Comparison of ENCODE assay signal across 7 mouse cellular contexts in the genomic region with DNA sequence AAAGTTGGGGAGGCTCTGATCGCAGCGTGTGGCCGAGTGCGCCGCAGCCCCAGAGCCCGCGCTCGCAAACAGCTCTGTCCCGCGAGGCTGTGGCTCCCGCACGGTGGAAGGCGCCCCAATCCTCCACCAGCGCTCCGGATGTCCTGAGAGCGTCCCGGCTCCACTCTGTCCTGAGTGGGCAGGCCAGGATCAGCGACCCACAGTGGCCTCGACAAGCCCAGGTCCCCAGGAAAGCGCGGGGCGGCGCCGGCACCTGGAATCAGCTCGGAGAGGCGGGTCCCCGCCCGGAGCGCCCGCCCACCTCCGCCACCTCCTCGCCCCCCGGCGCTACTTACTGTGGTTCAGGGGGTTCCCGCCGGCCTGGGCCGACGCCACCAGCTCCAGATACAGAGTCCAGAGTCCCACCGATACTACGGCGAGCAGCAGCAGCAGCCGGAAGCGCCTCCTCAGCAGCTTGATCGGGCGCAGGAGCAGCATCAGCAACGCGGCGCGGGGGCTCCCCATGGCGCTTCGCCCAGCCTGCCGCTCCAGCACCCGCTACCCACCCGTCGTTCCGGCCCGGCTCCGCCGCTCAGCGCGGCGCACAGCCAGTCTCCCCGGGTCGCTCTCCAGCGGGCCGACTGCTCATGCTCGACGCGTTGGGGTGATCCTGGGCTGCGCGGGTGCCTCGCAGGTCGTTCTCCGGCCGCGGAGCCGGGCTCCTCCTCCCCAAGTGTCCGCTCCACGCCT. TPM values are rescaled to one million over a fixed set of nuclear protein-coding genes. Genes with fewer than 3 reads are reported as not detected.
A peak's percentile ranks its signal among the peaks of the same experiment; 100 is the strongest.
DNase-seq lines count a peak whose midpoint lies in the region; ATAC-seq lines count a peak whose summit lies in the region.

A gene (plus strand): TSS at position 309 of the 729 bp plus-strand sequence.
A gene (minus strand): TSS at position 504 of the 729 bp plus-strand sequence.

- peak; percentile 57 for ATAC-seq in CD4-positive, CD25-positive, alpha-beta regulatory T cell, adult 4 months
- peak; percentile 75 for ATAC-seq in embryonic facial prominence, embryonic 14.5 days (ENCODE audit: low read depth)
- ATAC-seq in hindbrain, embryonic 15.5 days (ENCODE audit: low FRiP score, low read depth): peak; percentile 84

- peak within 1 kb of the TSS; percentile 71 for H3K4me3 ChIP-seq in embryonic facial prominence, embryonic 14.5 days (ENCODE audit: low read depth, low read length)
- peak within 1 kb of the TSS; percentile 76 for H3K4me3 ChIP-seq in hindbrain, embryonic 15.5 days

- WGBS in embryonic facial prominence, embryonic 14.5 days: 0% methylated on average over 7 of the region's 79 CpGs
- under 1% methylated on average over 75 of the region's 79 CpGs for WGBS in hindbrain, embryonic 15.5 days

- H3K4me1 ChIP-seq in embryonic facial prominence, embryonic 14.5 days (ENCODE audit: control insufficient read depth, insufficient read depth, low read length): peaks cover 4% of the 10 kb centered on the region; the same call in 1 of the 2 replicates
- peaks cover 9% of the 10 kb centered on the region for H3K4me1 ChIP-seq in hindbrain, embryonic 15.5 days (replicated peaks)

- no peaks in the 10 kb centered on the region for H3K36me3 ChIP-seq in embryonic facial prominence, embryonic 14.5 days (ENCODE audit: control insufficient read depth, insufficient read depth, low read length)
- no peaks in the 10 kb centered on the region for H3K36me3 ChIP-seq in hindbrain, embryonic 15.5 days

- peak within 1 kb of the TSS; percentile 61 for H3K27ac ChIP-seq in embryonic facial prominence, embryonic 14.5 days (replicated peaks; ENCODE audit: low read depth, low read length)
- no peak within 1 kb of the TSS for H3K27ac ChIP-seq in hindbrain, embryonic 15.5 days (replicated peaks)

- H3K9ac ChIP-seq in embryonic facial prominence, embryonic 14.5 days (ENCODE audit: low read depth, low read length): peak within 1 kb of the TSS; percentile 68
- peak within 1 kb of the TSS; percentile 55 for H3K9ac ChIP-seq in hindbrain, embryonic 15.5 days

- peak within 1 kb of the TSS; percentile 98 for H3K4me2 ChIP-seq in embryonic facial prominence, embryonic 14.5 days (ENCODE audit: low read depth, low read length)
- H3K4me2 ChIP-seq in hindbrain, embryonic 15.5 days: peak within 1 kb of the TSS; percentile 97

- H3K9me3 ChIP-seq in embryonic facial prominence, embryonic 14.5 days (ENCODE audit: control insufficient read depth, low read length): no peaks in the 10 kb centered on the region
- H3K9me3 ChIP-seq in hindbrain, embryonic 15.5 days: no peaks in the 10 kb centered on the region

- H3K27me3 ChIP-seq in embryonic facial prominence, embryonic 14.5 days (replicated peaks; ENCODE audit: control insufficient read depth, insufficient read depth, low read length): peaks cover 9% of the 10 kb centered on the region; the same call in 1 of the 2 replicates
- peaks cover 29% of the 10 kb centered on the region for H3K27me3 ChIP-seq in hindbrain, embryonic 15.5 days

- DNase-seq in T-cell, adult 2 months (ENCODE audit: low spot score): peak; percentile 52
- DNase-seq in embryonic facial prominence, embryonic 14.5 days (ENCODE audit: low spot score): peak; percentile 44
- peak; percentile 9 for DNase-seq in left cerebral cortex, adult 11 months (ENCODE audit: low spot score)
- peak; percentile 5 for DNase-seq in lung, postnatal 14 days
- peak; percentile 77 for DNase-seq in right cerebral cortex, postnatal 25 days

RNA-seq across cellular contexts. Expression of the first gene that starts in this region (rescaled TPM):
- polyA plus RNA-seq in CD4-positive, CD25-positive, alpha-beta regulatory T cell, adult 4 months (2017; shearing (Covaris generic)): not detected
- polyA plus RNA-seq in embryonic facial prominence, embryonic 14.5 days (2014; fragmentation: Nextera tagmentation; extraction: Ambion mirVana): 0.46 and 0.71 TPM in 2 replicates
- 0.18 and 0.25 TPM in 2 replicates for polyA plus RNA-seq in hindbrain, embryonic 15.5 days (2015; fragmentation: Nextera tagmentation; extraction: Ambion mirVana)

RNA-seq across cellular contexts. Expression of the second gene that starts in this region (rescaled TPM):
- not detected for polyA plus RNA-seq in CD4-positive, CD25-positive, alpha-beta regulatory T cell, adult 4 months (2017; shearing (Covaris generic))
- 1.1 and 1.3 TPM in 2 replicates for polyA plus RNA-seq in embryonic facial prominence, embryonic 14.5 days (2014; fragmentation: Nextera tagmentation; extraction: Ambion mirVana)
- polyA plus RNA-seq in hindbrain, embryonic 15.5 days (2015; fragmentation: Nextera tagmentation; extraction: Ambion mirVana): 0.22 and 0.25 TPM in 2 replicates

Comparison
In these comparisons a context has a peak if more than half of its experiments do, and no peak if none do; other contexts are left out.
1. Peak in ATAC-seq in CD4-positive, CD25-positive, alpha-beta regulatory T cell, adult 4 months; RNA of the genes that start here not detected or under 1 TPM.
2. Peak in ATAC-seq, H3K4me3 ChIP-seq, H3K9ac ChIP-seq and H3K4me2 ChIP-seq in hindbrain, embryonic 15.5 days; RNA of the genes that start here not detected or under 1 TPM.
3. DNase-seq: peak in every context shown above with its lines; median percentile 77 in right cerebral cortex, postnatal 25 days; 52 in T-cell, adult 2 months; 44 in embryonic facial prominence, embryonic 14.5 days; 9 in left cerebral cortex, adult 11 months; 5 in lung, postnatal 14 days.